Mouse (Mus musculus) lung, adult 2 months (tissue): ENCODE data around the gene Prkaca. TPM values are rescaled to one million over a fixed set of nuclear protein-coding genes. Genes with fewer than 3 reads are reported as not detected.
A peak's percentile ranks its signal among the peaks of the same experiment; 100 is the strongest.
"Not testable (repeated sequence)": the region's sequence is repeated elsewhere in the genome, so short reads cannot be mapped to it uniquely, and the experiment has no call there.

Source experiments
- DNase-seq: peaks from one replicate; pipeline ENCODE4 v3.0.0; 2022
- H3K4me1 ChIP-seq: fragments of 200-500 bp; 2 replicates; pipeline ENCODE4 v1.6.1; 2011; ENCODE audit warnings: low read length; ENCODE audit not compliant: control insufficient read depth, insufficient read depth
- H3K4me3 ChIP-seq: fragments of 200-500 bp; replicated peaks from 2 replicates; pipeline ENCODE3; 2011; ENCODE audit warnings: low read depth, mild to moderate bottlenecking, control low read depth, low read length; ENCODE audit errors: extremely low read depth
- CTCF ChIP-seq: fragments of 200-500 bp; IDR thresholded peaks from 2 replicates; pipeline ENCODE4 v1.5.1; 2011; ENCODE audit warnings: mild to moderate bottlenecking, low read length, control low read depth; ENCODE audit not compliant: insufficient read depth
- POLR2A ChIP-seq: fragments of 200-500 bp; IDR thresholded peaks from 2 replicates; pipeline ENCODE4 v1.6.1; 2011; ENCODE audit warnings: low read depth, mild to moderate bottlenecking, control low read depth, low read length, borderline replicate concordance; ENCODE audit errors: extremely low read depth
- WGBS: fragments of 180-500 bp; shearing (Covaris S2); methylation state at CpG from one replicate; pipeline ENCODE4 v1.1.7; 2018; 5-methylcytosine and 5-hydroxymethylcytosine counted together
- polyA plus RNA-seq: library from polyadenylated mRNA; depleted of rRNA; stranded (reverse); fragments of >200 nt; gene quantifications from 2 replicates; pipeline ENCODE4 v1.2.3, GENCODE M21; 2012

Gene Prkaca
- polyA plus RNA-seq, 1 experiment: 79.9 TPM

DNA sequence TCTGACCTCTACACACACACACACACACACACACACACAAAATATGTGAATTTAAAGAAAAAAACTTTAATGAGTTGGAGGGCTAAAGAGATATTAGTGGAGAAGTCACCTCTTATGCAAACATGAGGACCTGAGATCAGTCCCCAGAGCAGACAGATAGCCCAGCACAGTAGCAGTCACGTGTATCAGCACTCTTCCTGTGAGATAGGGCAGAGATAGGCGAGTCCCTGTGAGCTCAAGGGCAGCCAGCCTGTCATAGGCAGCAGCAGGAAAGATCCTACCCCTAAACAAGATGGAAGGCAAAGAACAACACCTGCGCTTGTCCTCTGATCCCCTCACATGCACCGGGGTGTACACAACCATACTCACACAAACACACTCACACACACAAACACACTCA, 9.7 kb downstream of the Prkaca start:
- DNase-seq: no peak
- 76% methylated on average over 4 of the region's 4 CpGs for WGBS
- peaks cover 4% of the 10 kb centered on the region for H3K4me1 ChIP-seq
- H3K4me3 ChIP-seq: no peak overlapping the region
- TF ChIP-seq POLR2A (no peak), CTCF (no peak)

GRCm38 (mm10) chr8:83983222-83983621, 10.4 kb downstream of the Prkaca start:
- not testable (repeated sequence) for DNase-seq, H3K4me1 ChIP-seq, H3K4me3 ChIP-seq
- 96% methylated on average over 2 of the region's 2 CpGs for WGBS

GRCm38 (mm10) chr8:83989243-83989642, 16.4 kb downstream of the Prkaca start:
- no peaks in the 10 kb centered on the region for H3K4me1 ChIP-seq
- TF ChIP-seq POLR2A (no peak), CTCF (no peak)
- no peak overlapping the region for H3K4me3 ChIP-seq
- WGBS: 81% methylated on average over 7 of the region's 7 CpGs
- DNase-seq: no peak

DNA sequence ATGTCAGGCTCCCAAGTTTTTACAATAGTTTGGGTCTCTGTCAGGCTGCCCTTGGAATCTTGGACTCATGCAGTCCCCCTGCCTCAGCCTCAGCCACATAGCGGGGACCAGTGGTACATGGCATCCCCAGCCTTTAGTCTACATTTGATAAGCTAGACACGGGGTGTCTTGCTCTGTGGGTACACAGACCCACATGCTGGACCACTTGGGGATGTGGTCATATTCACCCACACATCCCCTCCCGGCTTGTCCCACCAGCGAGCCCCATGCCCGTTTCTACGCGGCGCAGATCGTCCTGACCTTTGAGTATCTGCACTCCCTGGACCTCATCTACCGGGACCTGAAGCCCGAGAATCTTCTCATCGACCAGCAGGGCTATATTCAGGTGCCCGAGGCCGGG, 17.4 kb downstream of the Prkaca start:
- TF ChIP-seq CTCF (no peak), POLR2A (no peak)
- no peaks in the 10 kb centered on the region for H3K4me1 ChIP-seq

GRCm38 (mm10) chr8:83992488-83992887, 19.7 kb downstream of the Prkaca start:
- Histone ChIP-seq H3K4me3 (no peak overlapping the region), H3K4me1 (no peaks in the 10 kb centered on the region)
- TF ChIP-seq POLR2A (no peak), CTCF (no peak)
- 90% methylated on average over 2 of the region's 2 CpGs for WGBS
- DNase-seq: no peak

More for the DNA sequence above, 17.4 kb downstream of the Prkaca start:
- H3K4me3 ChIP-seq: no peak overlapping the region
- no peak for DNase-seq
- 94% methylated on average over 14 of the region's 14 CpGs for WGBS

DNA sequence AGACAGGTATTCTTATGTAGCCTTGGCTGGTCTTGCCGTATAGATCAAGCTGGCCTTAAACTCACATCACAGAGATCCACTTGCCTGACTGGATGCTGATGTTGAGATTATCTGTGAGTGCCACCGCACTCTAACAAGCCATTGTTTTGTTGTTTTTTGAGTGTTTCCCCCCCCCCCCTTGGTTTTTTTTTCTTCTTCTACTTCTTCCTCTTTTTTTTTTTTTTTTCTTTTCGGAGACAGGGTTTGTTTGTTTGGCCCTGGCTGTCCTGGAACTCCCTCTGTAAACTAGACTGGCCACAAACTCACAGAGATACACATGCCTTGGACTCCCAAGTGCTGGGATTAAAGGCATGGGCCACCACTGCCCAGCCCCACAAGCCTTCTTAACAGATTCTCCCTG, 21.2 kb downstream of the Prkaca start:
- WGBS: 49% methylated on average over 3 of the region's 3 CpGs

GRCm38 (mm10) chr8:83995973-83996372, 23.2 kb downstream of the Prkaca start:
- 30% methylated on average over 12 of the region's 12 CpGs for WGBS
- no peak for DNase-seq
- no peak overlapping the region for H3K4me3 ChIP-seq
- TF ChIP-seq POLR2A: no peak
- no peak for TF ChIP-seq CTCF
- H3K4me1 ChIP-seq: peaks cover 6% of the 10 kb centered on the region; the same call in 1 of the 2 replicates

More for the DNA sequence above, 21.2 kb downstream of the Prkaca start:
- DNase-seq: no peak
- H3K4me3 ChIP-seq: no peak overlapping the region
- H3K4me1 ChIP-seq: peaks cover 4% of the 10 kb centered on the region; the same call in 1 of the 2 replicates
- TF ChIP-seq CTCF (no peak), POLR2A (no peak)

GRCm38 (mm10) chr8:83996567-83997505, 24.0 kb downstream of the Prkaca start:
- peak; percentile 89 for DNase-seq
- under 1% methylated on average over 78 of the region's 103 CpGs for whole genome bisulfite sequencing
- H3K4me3 ChIP-seq: peak overlapping the region; percentile 88
- peaks cover 6% of the 10 kb centered on the region; the same call in 1 of the 2 replicates for H3K4me1 ChIP-seq
- TF ChIP-seq CTCF: no peak
- TF ChIP-seq POLR2A: peak; percentile 73; the same call in 1 of the 2 replicates

- WGBS: 11% methylated on average over 110 of the region's 112 CpGs
- H3K4me3 ChIP-seq: peak within 1 kb of the TSS; percentile 88
- TF ChIP-seq POLR2A: no peak
- TF ChIP-seq CTCF: no peak
- DNase-seq: peak; percentile 59
- H3K4me1 ChIP-seq: peaks cover 6% of the 10 kb centered on the region; the same call in 1 of the 2 replicates
Measured at GRCm38 (mm10) chr8:83997511-83998141, 24.8 kb downstream of the Prkaca start, which contains the start of gene Samd1. TSS of gene Samd1 (plus strand) at chr8:83997672.
